Mouse (Mus musculus) heart, embryonic 12.5 days (tissue): Measurements from ENCODE around the gene Myb. TPM values are rescaled to one million over a fixed set of nuclear protein-coding genes. Genes with fewer than 3 reads are reported as not detected.
A peak's percentile ranks its signal among the peaks of the same experiment; 100 is the strongest.

Source experiments
- ATAC-seq: fragments of 200-750 bp; cut with Nextera tagmentation; 2 replicates; pipeline ENCODE4 v1.8.0; 2017; ENCODE audit warnings: moderate TSS enrichment, moderate library complexity; ENCODE audit not compliant: insufficient number of reproducible peaks, low FRiP score
- H3K27ac ChIP-seq: fragments of 300-500 bp; sonication (generic); 2 replicates; pipeline ENCODE4 v1.5.1; 2016; ENCODE audit warnings: mild to moderate bottlenecking, moderate library complexity; ENCODE audit not compliant: poor library complexity, severe bottlenecking
- H3K27me3 ChIP-seq: fragments of 300-500 bp; sonication (generic); replicated peaks from 2 replicates; pipeline ENCODE4 v1.6.1; 2016; ENCODE audit warnings: mild to moderate bottlenecking, moderate library complexity
- H3K36me3 ChIP-seq: fragments of 300-500 bp; sonication (generic); 2 replicates; pipeline ENCODE4 v1.6.1; 2016; ENCODE audit warnings: mild to moderate bottlenecking, moderate library complexity
- H3K4me1 ChIP-seq: fragments of 300-500 bp; sonication (generic); replicated peaks from 2 replicates; pipeline ENCODE4 v1.6.1; 2016; ENCODE audit warnings: mild to moderate bottlenecking
- H3K4me2 ChIP-seq: fragments of 300-500 bp; sonication (generic); 2 replicates; pipeline ENCODE4 v1.6.1; 2016; ENCODE audit warnings: mild to moderate bottlenecking, moderate library complexity
- H3K4me3 ChIP-seq: fragments of 300-500 bp; sonication (generic); 2 replicates; pipeline ENCODE4 v1.5.1; 2016; ENCODE audit warnings: mild to moderate bottlenecking
- H3K9ac ChIP-seq: fragments of 300-500 bp; sonication (generic); 2 replicates; pipeline ENCODE4 v1.6.1; 2016; ENCODE audit warnings: mild to moderate bottlenecking, moderate library complexity
- H3K9me3 ChIP-seq: fragments of 300-500 bp; sonication (generic); replicated peaks from 2 replicates; pipeline ENCODE4 v1.6.1; 2016; ENCODE audit warnings: mild to moderate bottlenecking, moderate library complexity
- WGBS: fragments of 180-500 bp; shearing (Covaris S2); methylation state at CpG from one replicate; pipeline ENCODE4 v1.1.7; 2016; 5-methylcytosine and 5-hydroxymethylcytosine counted together
- polyA plus RNA-seq: library from polyadenylated mRNA; unstranded; fragments of >200 nt; fragmentation: Nextera tagmentation; extraction: Ambion mirVana; gene quantifications from 2 replicates; pipeline ENCODE4 v1.2.1, GENCODE M21; 2016

The Myb gene
- 1.5 and 1.8 TPM in 2 replicates for polyA plus RNA-seq

DNA sequence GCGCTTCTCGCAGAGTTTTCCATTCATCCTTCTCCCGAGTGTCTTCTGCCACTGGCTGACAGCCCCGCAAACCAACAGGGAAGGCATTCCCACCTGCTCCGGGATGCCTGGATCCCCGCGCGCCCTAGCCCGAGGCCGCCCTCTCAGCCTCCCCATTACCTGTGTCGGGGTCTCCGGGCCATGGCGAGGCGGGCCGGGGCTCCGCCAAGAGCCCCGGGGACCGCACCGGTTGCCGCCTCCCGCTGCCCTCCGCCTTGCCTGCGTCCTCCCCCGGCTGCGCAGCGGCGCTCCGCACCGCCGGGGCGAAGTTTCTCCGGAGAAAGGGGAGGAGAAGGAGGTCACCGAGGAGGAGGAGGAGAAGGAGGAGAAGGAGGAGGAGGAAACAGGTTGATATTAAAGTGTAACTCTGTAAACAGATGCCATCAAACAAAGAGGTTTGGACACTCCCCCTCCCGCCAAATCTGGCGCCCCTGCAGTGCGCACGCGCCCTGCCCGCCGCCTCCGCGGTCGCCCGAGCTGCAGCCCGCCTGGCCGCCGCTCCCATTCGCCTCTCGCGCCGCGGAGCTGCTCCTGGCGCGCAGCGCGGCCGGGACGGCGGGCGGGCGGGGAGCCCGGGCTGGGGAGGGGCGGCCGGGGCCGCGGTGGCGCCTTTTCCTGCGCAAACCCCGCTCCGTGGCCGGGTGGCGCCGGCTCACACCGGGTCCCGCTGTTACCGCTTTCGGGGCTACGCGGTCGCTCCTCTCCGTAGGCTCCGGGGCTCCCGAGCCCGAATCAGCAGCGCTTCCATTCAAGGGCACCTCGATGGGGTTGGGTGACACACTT is at the start of gene Myb:
TSS of gene Myb (minus strand) at position 448 of the 822 bp plus-strand sequence.
- Histone ChIP-seq H3K27me3 (peaks cover 30% of the 10 kb centered on the region), H3K4me2 (peak within 1 kb of the TSS; percentile 99), H3K4me1 (peaks cover 19% of the 10 kb centered on the region), H3K4me3 (peak within 1 kb of the TSS; percentile 77), H3K27ac (no peak within 1 kb of the TSS), H3K9ac (peak within 1 kb of the TSS; percentile 81), H3K36me3 (no peaks in the 10 kb centered on the region), H3K9me3 (no peaks in the 10 kb centered on the region)
- WGBS = under 1% methylated on average over 85 of the region's 86 CpGs
- ATAC-seq = peak; percentile 83

DNA sequence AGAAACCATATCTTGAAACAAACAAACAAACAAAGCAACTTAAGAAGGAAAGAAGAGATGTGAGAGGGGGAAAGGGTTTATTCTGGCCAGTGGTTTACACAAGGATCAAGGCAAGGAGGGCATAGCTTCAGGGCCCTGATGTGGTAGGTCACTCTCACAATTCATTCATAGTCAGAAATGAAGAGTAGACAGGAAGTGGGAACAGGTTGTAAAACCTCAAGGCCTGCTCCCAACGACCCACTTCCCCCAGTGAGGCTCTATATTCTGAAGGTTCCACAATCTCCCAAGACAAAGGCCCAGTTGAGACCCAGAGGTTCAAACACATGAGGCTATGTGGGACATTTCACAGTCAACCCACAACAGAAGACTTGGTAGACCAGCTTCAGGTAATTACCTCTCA is 46.6 kb upstream of the Myb start:
- no peaks in the 10 kb centered on the region for H3K9me3 ChIP-seq
- WGBS = 67% methylated on average over 1 of the region's 1 CpGs

DNA sequence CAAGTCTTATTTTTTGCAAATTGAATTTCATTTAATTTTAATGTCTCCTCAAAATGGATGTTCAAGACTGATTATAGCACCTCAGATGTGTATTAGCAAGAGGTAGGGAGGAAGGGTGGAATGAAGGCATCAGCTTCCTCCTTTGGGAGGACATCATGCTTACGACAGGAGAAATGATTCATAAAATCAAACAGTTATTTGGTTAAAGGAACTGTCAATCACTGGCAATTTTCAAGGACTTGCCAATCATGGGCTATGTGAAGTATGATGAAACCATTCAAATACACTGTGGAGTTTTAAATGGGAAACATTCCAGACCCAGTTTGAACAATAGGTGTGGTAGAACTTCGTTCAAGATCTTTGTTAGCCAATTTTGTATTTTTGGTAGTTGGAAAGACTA is 45.4 kb upstream of the Myb start:
- Histone ChIP-seq H3K36me3 (no peaks in the 10 kb centered on the region), H3K27ac (no peak overlapping the region), H3K4me3 (no peak overlapping the region), H3K4me2 (no peak overlapping the region), H3K27me3 (no peaks in the 10 kb centered on the region), H3K4me1 (no peaks in the 10 kb centered on the region), H3K9me3 (no peaks in the 10 kb centered on the region), H3K9ac (no peak overlapping the region)
- ATAC-seq = no peak
- 76% methylated on average over 2 of the region's 2 CpGs for WGBS

More for the DNA sequence above, 46.6 kb upstream of the Myb start:
- no peak overlapping the region for H3K4me2 ChIP-seq
- H3K27me3 ChIP-seq = no peaks in the 10 kb centered on the region
- no peak overlapping the region for H3K27ac ChIP-seq
- no peaks in the 10 kb centered on the region for H3K36me3 ChIP-seq
- H3K4me1 ChIP-seq = no peaks in the 10 kb centered on the region
- no peak for ATAC-seq
- no peak overlapping the region for H3K9ac ChIP-seq
- no peak overlapping the region for H3K4me3 ChIP-seq

DNA sequence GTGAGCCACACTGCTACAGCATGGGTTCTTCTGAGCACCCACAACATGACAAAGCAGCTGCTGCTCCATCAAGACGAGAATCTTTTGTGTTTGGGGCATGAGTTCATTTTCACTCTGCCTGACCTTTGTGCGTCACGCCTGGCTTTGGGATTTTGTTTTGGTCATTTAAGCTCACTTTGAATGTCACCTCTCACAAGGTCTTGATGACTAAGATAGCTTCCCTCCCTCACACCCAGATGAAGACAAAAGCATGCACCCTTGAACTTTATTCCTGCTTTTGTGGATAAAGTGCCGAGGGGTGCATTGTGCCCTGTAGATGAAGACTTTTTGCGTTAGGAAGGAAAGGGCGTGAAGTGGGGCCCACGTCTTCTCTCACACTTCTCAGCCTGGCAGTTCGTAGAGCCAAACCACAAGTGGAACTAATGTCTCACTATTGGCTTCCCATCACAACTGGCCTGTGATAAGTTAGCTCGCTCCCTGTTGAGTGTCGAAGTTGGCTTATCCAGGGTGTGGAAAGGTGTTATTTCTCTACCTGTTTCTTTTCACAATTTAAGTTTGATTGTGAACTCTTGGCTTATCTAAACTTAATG is 43.8 kb upstream of the Myb start:
- H3K27me3 ChIP-seq = no peaks in the 10 kb centered on the region
- no peak overlapping the region for H3K4me3 ChIP-seq
- no peak overlapping the region for H3K27ac ChIP-seq
- no peak overlapping the region for H3K4me2 ChIP-seq
- no peak overlapping the region for H3K9ac ChIP-seq
- WGBS = 57% methylated on average over 10 of the region's 10 CpGs
- H3K9me3 ChIP-seq = peaks cover 2% of the 10 kb centered on the region; the same call in 1 of the 2 replicates
- H3K4me1 ChIP-seq = no peaks in the 10 kb centered on the region
- no peak for ATAC-seq
- no peaks in the 10 kb centered on the region for H3K36me3 ChIP-seq

DNA sequence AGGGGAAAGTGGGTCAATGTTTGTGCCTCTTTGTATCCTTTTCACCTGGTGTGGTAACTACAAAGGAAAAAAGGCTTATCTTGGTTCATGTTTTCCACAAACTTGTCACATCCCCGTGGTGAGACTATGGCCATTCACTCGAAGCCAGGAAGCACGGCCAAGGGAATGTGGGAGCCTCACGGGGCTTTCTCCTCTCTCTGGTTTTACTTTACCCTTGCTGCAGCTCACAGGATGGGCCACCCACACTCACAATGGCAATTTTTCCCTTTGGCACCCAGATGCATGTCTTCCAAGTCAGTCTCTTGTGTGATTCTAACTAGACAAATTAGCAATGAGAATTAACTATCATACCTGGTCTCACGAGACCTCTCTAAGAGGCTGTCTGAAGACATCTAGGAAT is 43.1 kb upstream of the Myb start:
- Histone ChIP-seq H3K27ac (no peak overlapping the region), H3K4me1 (no peaks in the 10 kb centered on the region), H3K9ac (no peak overlapping the region), H3K9me3 (peaks cover 2% of the 10 kb centered on the region), H3K4me2 (no peak overlapping the region), H3K36me3 (no peaks in the 10 kb centered on the region), H3K4me3 (no peak overlapping the region), H3K27me3 (no peaks in the 10 kb centered on the region)
- WGBS = 72% methylated on average over 5 of the region's 5 CpGs
- ATAC-seq = no peak

DNA sequence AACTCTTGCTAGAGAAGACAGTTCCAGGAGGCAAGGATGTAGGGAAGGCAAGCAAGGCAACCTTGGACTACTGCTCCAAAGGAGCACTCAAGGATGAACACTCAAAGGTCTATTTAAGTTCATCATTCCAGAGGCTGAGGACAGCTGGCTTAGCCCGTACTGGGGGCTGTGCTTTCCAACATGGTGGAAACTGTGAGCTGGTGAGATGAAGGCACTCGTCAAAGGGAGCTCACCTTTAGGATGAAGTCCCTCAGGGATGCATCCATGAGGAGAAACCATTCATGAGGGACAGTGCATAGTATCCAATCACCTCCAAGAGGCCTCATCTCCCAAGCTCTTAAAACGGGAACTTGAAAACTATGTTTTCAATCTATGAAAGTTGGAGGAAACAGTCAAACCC is 42.7 kb upstream of the Myb start:
- Histone ChIP-seq H3K9ac (no peak overlapping the region), H3K4me3 (no peak overlapping the region), H3K27ac (no peak overlapping the region), H3K9me3 (peaks cover 2% of the 10 kb centered on the region), H3K4me1 (no peaks in the 10 kb centered on the region), H3K36me3 (no peaks in the 10 kb centered on the region), H3K4me2 (no peak overlapping the region), H3K27me3 (no peaks in the 10 kb centered on the region)
- WGBS = 89% methylated on average over 3 of the region's 3 CpGs
- no peak for ATAC-seq

GRCm38 (mm10) chr10:21200761-21201160 is 40.0 kb upstream of the Myb start:
- no peak for ATAC-seq
- WGBS = 77% methylated on average over 7 of the region's 7 CpGs
- Histone ChIP-seq H3K4me2 (no peak overlapping the region), H3K4me3 (no peak overlapping the region), H3K9me3 (peaks cover 2% of the 10 kb centered on the region), H3K4me1 (peaks cover 5% of the 10 kb centered on the region), H3K9ac (no peak overlapping the region), H3K36me3 (no peaks in the 10 kb centered on the region), H3K27me3 (no peaks in the 10 kb centered on the region), H3K27ac (no peak overlapping the region)

DNA sequence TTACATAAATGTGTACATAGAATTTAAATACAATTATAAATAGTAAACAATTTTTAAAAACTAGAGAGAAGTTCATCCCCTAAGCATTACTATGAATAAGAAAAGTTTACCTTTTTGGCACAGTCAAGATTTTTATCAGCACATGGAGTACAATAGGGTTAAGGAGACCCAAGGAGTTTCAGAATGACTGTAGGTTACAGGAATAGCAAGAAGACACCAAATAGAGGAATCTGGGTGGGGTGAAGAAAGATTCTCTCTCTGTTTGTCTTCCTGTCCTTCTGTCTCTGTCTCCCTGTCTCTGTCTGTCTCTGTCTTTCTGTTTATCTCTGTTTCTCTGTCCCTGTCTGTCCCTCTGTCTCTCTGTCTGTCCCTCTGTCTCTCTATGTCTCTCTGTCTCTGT is 39.5 kb upstream of the Myb start:
- Histone ChIP-seq H3K4me1 (peaks cover 5% of the 10 kb centered on the region), H3K9ac (no peak overlapping the region), H3K27ac (no peak overlapping the region), H3K4me3 (no peak overlapping the region), H3K9me3 (peaks cover 2% of the 10 kb centered on the region), H3K36me3 (no peaks in the 10 kb centered on the region), H3K4me2 (no peak overlapping the region), H3K27me3 (no peaks in the 10 kb centered on the region)
- ATAC-seq = no peak

DNA sequence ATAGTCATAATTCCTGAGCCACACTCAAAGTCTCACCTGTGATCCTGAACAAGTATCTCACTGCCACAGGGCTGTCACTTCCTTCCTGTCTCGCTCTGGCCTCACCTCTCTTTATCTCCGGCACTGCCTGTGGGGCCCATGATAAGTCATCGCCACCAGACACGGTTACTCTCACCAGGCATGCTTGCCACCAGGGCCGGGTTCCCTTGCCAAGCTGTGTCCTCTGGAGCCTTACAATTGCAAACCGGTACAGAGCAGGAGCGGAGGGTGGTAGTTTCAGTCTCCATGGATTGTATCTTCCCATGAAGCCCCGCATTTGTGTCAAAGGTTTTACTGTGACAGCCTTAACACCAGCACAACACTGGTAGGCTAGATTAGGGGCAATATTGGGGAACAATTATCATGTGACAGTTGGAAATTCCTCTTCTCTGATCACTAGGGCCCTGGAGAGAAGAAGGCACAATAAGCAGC is 35.9 kb upstream of the Myb start:
- ATAC-seq = peak; percentile 72; the same call in 1 of the 2 replicates
- WGBS = 37% methylated on average over 8 of the region's 8 CpGs
- Histone ChIP-seq H3K27ac (no peak overlapping the region), H3K4me3 (no peak overlapping the region), H3K9ac (no peak overlapping the region), H3K27me3 (no peaks in the 10 kb centered on the region), H3K4me1 (peaks cover 5% of the 10 kb centered on the region), H3K4me2 (no peak overlapping the region), H3K9me3 (peaks cover 2% of the 10 kb centered on the region), H3K36me3 (no peaks in the 10 kb centered on the region)

DNA sequence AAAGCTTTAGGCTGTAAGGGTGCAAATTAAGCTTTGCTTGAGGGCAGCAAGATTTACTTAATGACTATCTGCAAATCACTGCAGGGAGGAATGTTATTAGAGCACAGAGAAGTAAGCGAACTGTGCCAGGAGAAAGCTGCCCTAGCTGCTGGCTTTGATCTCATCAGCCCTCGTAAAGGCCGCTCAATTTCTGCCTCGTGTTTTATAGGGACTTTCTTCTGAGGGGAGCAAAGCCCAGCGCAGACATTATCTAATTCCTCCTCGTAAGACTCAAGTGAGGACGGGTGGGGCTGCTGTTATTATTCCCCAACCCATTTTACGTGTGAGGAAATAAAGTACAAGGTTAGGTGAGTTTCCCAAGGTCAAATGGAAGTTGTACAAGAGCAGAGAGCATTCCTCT is 34.8 kb upstream of the Myb start:
- ATAC-seq = no peak
- 56% methylated on average over 8 of the region's 8 CpGs for WGBS
- Histone ChIP-seq H3K4me3 (no peak overlapping the region), H3K4me1 (peaks cover 5% of the 10 kb centered on the region), H3K9ac (no peak overlapping the region), H3K27ac (no peak overlapping the region), H3K4me2 (no peak overlapping the region), H3K36me3 (no peaks in the 10 kb centered on the region), H3K27me3 (no peaks in the 10 kb centered on the region), H3K9me3 (peaks cover 2% of the 10 kb centered on the region)

- H3K4me3 ChIP-seq = no peak overlapping the region
- no peaks in the 10 kb centered on the region for H3K36me3 ChIP-seq
- peaks cover 5% of the 10 kb centered on the region for H3K4me1 ChIP-seq
- no peaks in the 10 kb centered on the region; the same call in 1 of the 2 replicates for H3K9me3 ChIP-seq
- ATAC-seq = no peak
- no peak overlapping the region for H3K4me2 ChIP-seq
- H3K27me3 ChIP-seq = no peaks in the 10 kb centered on the region
- WGBS = 42% methylated on average over 3 of the region's 3 CpGs
- no peak overlapping the region for H3K27ac ChIP-seq
- no peak overlapping the region for H3K9ac ChIP-seq
These were observed 33.2 kb upstream of the Myb start for GRCm38 (mm10) chr10:21193935-21194505.
